Mouse (Mus musculus): ENCODE data around the gene D430019H16Rik.

D430019H16Rik gene

DNA sequence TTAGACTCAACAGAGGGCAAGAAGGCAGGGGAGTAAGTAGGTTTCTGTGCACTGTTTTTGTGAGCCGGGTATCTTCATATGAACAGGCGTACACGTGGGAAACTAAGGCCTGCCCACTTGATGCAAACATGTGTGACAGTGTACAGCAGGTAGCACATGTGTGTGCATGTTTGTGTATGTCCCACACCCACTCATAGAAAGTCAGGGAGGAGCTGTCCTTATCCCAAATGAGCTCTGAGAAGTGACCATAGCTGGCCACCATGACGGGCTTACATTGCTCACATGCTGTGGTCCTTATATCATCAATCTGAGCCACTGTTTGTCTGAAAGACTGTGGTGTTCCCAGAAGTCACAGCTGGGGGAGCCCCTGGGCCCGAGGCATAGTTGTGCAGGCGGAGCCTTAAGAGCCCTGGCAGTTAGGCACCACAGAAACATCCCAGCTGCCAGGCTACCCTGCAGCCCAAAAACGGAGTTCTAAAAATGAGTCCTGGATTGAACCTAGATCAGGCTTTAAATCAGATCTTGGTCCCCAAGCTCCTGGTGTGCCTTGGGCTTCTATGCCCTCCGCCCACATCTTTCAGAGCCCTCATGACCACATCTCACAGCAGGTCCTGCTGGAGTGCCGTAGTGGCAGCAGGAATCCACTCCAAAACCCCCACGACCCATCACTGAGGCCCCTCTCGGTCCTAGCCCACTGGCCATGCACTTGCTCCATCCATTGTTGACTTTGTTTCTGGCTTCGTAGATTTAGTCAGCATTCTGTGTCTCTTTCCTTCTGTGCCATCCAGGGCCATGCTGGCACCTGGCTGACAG lies 88.1 kb downstream of the D430019H16Rik start:
- peak; percentile 61 for DNase-seq

DNA sequence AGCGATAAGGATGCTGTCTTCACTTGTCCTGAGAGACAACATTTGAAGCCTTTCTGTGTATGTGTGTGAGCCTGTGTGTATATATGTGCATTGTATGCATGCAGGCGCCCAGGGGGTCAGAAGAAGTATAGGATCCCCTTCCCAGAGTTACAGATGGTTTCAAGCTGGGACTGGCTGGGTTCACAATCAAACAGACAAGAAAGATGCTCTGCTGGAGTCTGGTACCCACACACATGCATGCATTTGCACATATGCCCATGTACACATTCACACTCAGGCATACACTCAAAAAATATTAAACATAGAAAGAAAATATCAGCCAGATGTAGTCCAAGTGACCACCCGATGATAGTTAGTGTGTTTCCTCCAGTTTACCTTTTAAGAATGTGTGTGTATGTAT lies 88.9 kb downstream of the D430019H16Rik start:
- no peak for DNase-seq
